Comparison of ENCODE assay signal across 9 mouse cellular contexts in genomic region chr10:127622661-127623060, GRCm38 (mm10). TPM values are rescaled to one million over a fixed set of nuclear protein-coding genes. Genes with fewer than 3 reads are reported as not detected.
DNase-seq lines count a peak whose midpoint lies in the region; ATAC-seq and TF ChIP-seq lines count a peak whose summit lies in the region.
"Had no signal": no experiment of that assay in that cellular context is flagged by ENCODE, and none has a peak within 500 bp of the region (broad histone marks: within the 10 kb centered on the region; RNA-seq: fewer than 3 reads in every experiment).

No protein-coding gene starts in this region.

- ATAC-seq in lung, embryonic 15.5 days (ENCODE audit: borderline replicate concordance, extremely low read depth, low FRiP score, low TSS enrichment) = no peak
- no peak for ATAC-seq in hindbrain, postnatal 0 days
- no peak for ATAC-seq in CD4-positive, CD25-positive, alpha-beta regulatory T cell, adult 4 months

- no peaks in the 10 kb centered on the region for H3K36me3 ChIP-seq in lung, embryonic 15.5 days
- H3K36me3 ChIP-seq in hindbrain, postnatal 0 days (ENCODE audit: insufficient read depth, low read length) = no peaks in the 10 kb centered on the region

- no peak for TF ChIP-seq CTCF in hindbrain, postnatal 0 days (IDR thresholded peaks at IDR 0.05; ENCODE audit: low read depth)

- intact Hi-C loops in heart, postnatal 25 days (cut with DNase I) = loop anchor here (2.0 kb wide), 1 partner anchor 54 kb away; no protein-coding TSS in a partner anchor

- H3K27ac ChIP-seq in lung, embryonic 15.5 days = peak overlapping the region; percentile 99; the same call in 1 of the 2 replicates
- 0 out of 2 replicates have a peak overlapping the region, but pooled peaks have one; percentile 87 for H3K27ac ChIP-seq in hindbrain, postnatal 0 days

- H3K4me3 ChIP-seq in lung, embryonic 15.5 days = no peak overlapping the region
- H3K4me3 ChIP-seq in hindbrain, postnatal 0 days (ENCODE audit: low read length) = no peak overlapping the region

- no peak overlapping the region for H3K4me2 ChIP-seq in lung, embryonic 15.5 days
- H3K4me2 ChIP-seq in hindbrain, postnatal 0 days (ENCODE audit: low read depth, low read length) = no peak overlapping the region

- WGBS in lung, embryonic 15.5 days = 58% methylated on average over 4 of the region's 4 CpGs
- WGBS in hindbrain, postnatal 0 days = 65% methylated on average over 4 of the region's 4 CpGs

- H3K9ac ChIP-seq in lung, embryonic 15.5 days = no peak overlapping the region
- H3K9ac ChIP-seq in hindbrain, postnatal 0 days (replicated peaks; ENCODE audit: low read length) = no peak overlapping the region

- peaks cover 29% of the 10 kb centered on the region for H3K4me1 ChIP-seq in lung, embryonic 15.5 days
- peaks cover 16% of the 10 kb centered on the region for H3K4me1 ChIP-seq in hindbrain, postnatal 0 days (ENCODE audit: insufficient read depth, low read length)

- no peaks in the 10 kb centered on the region for H3K9me3 ChIP-seq in lung, embryonic 15.5 days
- no peaks in the 10 kb centered on the region for H3K9me3 ChIP-seq in hindbrain, postnatal 0 days (ENCODE audit: low read length)

- DNase-seq in heart, adult 11 months = peak; percentile 94
- no peak for DNase-seq in heart, postnatal 25 days (ENCODE audit: low spot score)
- no peak for DNase-seq in lung, postnatal 10 days
- no peak for DNase-seq in hindbrain, postnatal 0 days (ENCODE audit: low spot score)
- DNase-seq in skeletal muscle tissue, adult 2 months (ENCODE audit: low read depth, low spot score) = peak; percentile 69
- no peak for DNase-seq in embryo, embryonic 10.5 days (ENCODE audit: low spot score)
- DNase-seq: right cerebral cortex, postnatal 25 days had no signal

- H3K27me3 ChIP-seq in lung, embryonic 15.5 days = no peaks in the 10 kb centered on the region
- H3K27me3 ChIP-seq in hindbrain, postnatal 0 days (ENCODE audit: insufficient read depth, low read length) = no peaks in the 10 kb centered on the region

RNA-seq across cellular contexts. Expression of gene Lrp1, which starts 1.7 kb away (rescaled TPM):
- total RNA-seq in heart, postnatal 25 days (2021) = 10 to 100 TPM; 70.7 to 90.2 TPM
- 72.6 and 73.6 TPM in 2 replicates for polyA plus RNA-seq in lung, embryonic 15.5 days (2015; fragmentation: Nextera tagmentation; extraction: Ambion mirVana)
- 245 TPM in 2 replicates for total RNA-seq in hindbrain, postnatal 0 days (2014; rRNA removed)
- 73.7 and 75.5 TPM in 2 replicates for polyA plus RNA-seq in hindbrain, postnatal 0 days (2015; fragmentation: Nextera tagmentation; extraction: Ambion mirVana)
- polyA plus RNA-seq in CD4-positive, CD25-positive, alpha-beta regulatory T cell, adult 4 months (2017; shearing (Covaris generic)) = under 1 TPM; 0.30 to 0.96 TPM

RNA-seq across cellular contexts. Expression of gene Stat6, which starts 20.1 kb away (rescaled TPM):
- 10 to 100 TPM; 45.3 to 47.6 TPM for total RNA-seq in heart, postnatal 25 days (2021)
- 33.1 and 37.6 TPM in 2 replicates for polyA plus RNA-seq in lung, embryonic 15.5 days (2015; fragmentation: Nextera tagmentation; extraction: Ambion mirVana)
- 5.3 and 9.5 TPM in 2 replicates for total RNA-seq in hindbrain, postnatal 0 days (2014; rRNA removed)
- 4.7 and 5.3 TPM in 2 replicates for polyA plus RNA-seq in hindbrain, postnatal 0 days (2015; fragmentation: Nextera tagmentation; extraction: Ambion mirVana)
- polyA plus RNA-seq in CD4-positive, CD25-positive, alpha-beta regulatory T cell, adult 4 months (2017; shearing (Covaris generic)) = 100 to 1,000 TPM; 173 to 320 TPM

RNA-seq across cellular contexts. Expression of gene Nemp1, which starts 44.0 kb away (rescaled TPM):
- 1 to 10 TPM; 3.4 to 4.4 TPM for total RNA-seq in heart, postnatal 25 days (2021)
- 11.8 TPM in 2 replicates for polyA plus RNA-seq in lung, embryonic 15.5 days (2015; fragmentation: Nextera tagmentation; extraction: Ambion mirVana)
- 2.8 and 4.1 TPM in 2 replicates for total RNA-seq in hindbrain, postnatal 0 days (2014; rRNA removed)
- 2.2 and 3.0 TPM in 2 replicates for polyA plus RNA-seq in hindbrain, postnatal 0 days (2015; fragmentation: Nextera tagmentation; extraction: Ambion mirVana)
- 1 to 10 TPM; 2.5 to 4.0 TPM for polyA plus RNA-seq in CD4-positive, CD25-positive, alpha-beta regulatory T cell, adult 4 months (2017; shearing (Covaris generic))

RNA-seq across cellular contexts. Expression of gene Nab2, which starts 45.7 kb away (rescaled TPM):
- total RNA-seq in heart, postnatal 25 days (2021) = 1 to 10 TPM; 5.6 to 7.0 TPM
- 14.2 and 15.4 TPM in 2 replicates for polyA plus RNA-seq in lung, embryonic 15.5 days (2015; fragmentation: Nextera tagmentation; extraction: Ambion mirVana)
- total RNA-seq in hindbrain, postnatal 0 days (2014; rRNA removed) = 3.5 and 4.1 TPM in 2 replicates
- 1.1 and 1.6 TPM in 2 replicates for polyA plus RNA-seq in hindbrain, postnatal 0 days (2015; fragmentation: Nextera tagmentation; extraction: Ambion mirVana)
- 10 to 100 TPM in 1 of 2 experiments, 1 to 10 TPM in 1; 8.9 to 10.8 TPM for polyA plus RNA-seq in CD4-positive, CD25-positive, alpha-beta regulatory T cell, adult 4 months (2017; shearing (Covaris generic))

Comparison
In these comparisons a context has a peak if more than half of its experiments do, and no peak if none do; other contexts are left out.
1. DNase-seq: peak in heart, adult 11 months (single experiment) and skeletal muscle tissue, adult 2 months (single experiment); none in heart, postnatal 25 days (single experiment), lung, postnatal 10 days (single experiment), hindbrain, postnatal 0 days (single experiment) and embryo, embryonic 10.5 days (single experiment).
2. RNA of gene Lrp1, which starts 1.7 kb away (polyA plus RNA-seq): 73.7 to 75.5 TPM in hindbrain, postnatal 0 days and 72.6 to 73.6 TPM in lung, embryonic 15.5 days; 0.30 to 0.96 TPM in CD4-positive, CD25-positive, alpha-beta regulatory T cell, adult 4 months; every median in the first group is over 10 times any median in the second.